Mouse (Mus musculus) bone marrow, adult 2 months (tissue): ENCODE measurements around the gene Rrp15.

ENCODE experiments used
- CTCF ChIP-seq: fragments of 200-500 bp; IDR thresholded peaks from 2 replicates; pipeline ENCODE4 v1.5.1; 2011; ENCODE audit warnings: low read length, control low read depth; ENCODE audit not compliant: control insufficient read depth, insufficient read depth
- POLR2A ChIP-seq: fragments of 200-500 bp; IDR thresholded peaks from 2 replicates; pipeline ENCODE4 v1.6.1; 2011; ENCODE audit warnings: low read depth, mild to moderate bottlenecking, control low read depth, low read length, borderline replicate concordance; ENCODE audit not compliant: control insufficient read depth

GRCm38 (mm10) chr1:186722299-186722698 is 26.9 kb downstream of the Rrp15 start:
- TF ChIP-seq CTCF (no peak), POLR2A (no peak)
